Mouse (Mus musculus) hindbrain, postnatal 0 days (tissue): ENCODE measurements around the gene Myoz1. TPM values are rescaled to one million over a fixed set of nuclear protein-coding genes. Genes with fewer than 3 reads are reported as not detected.

Experiments used
- ATAC-seq: fragments of 200-750 bp; cut with Nextera tagmentation; 2 replicates; pipeline ENCODE4 v1.8.0; 2017; ENCODE audit warnings: mild to moderate bottlenecking, moderate TSS enrichment, moderate library complexity
- DNase-seq: peaks from one replicate; pipeline ENCODE4 v3.0.0-alpha.2; 2015; ENCODE audit warnings: low spot score
- H3K27ac ChIP-seq: fragments of 300-500 bp; sonication (generic); 2 replicates; pipeline ENCODE4 v1.5.1; 2014; ENCODE audit warnings: mild to moderate bottlenecking
- H3K27me3 ChIP-seq: fragments of 300-500 bp; sonication (generic); 2 replicates; pipeline ENCODE4 v1.6.1; 2014; ENCODE audit warnings: low read length, mixed read lengths; ENCODE audit not compliant: insufficient read depth
- H3K36me3 ChIP-seq: fragments of 300-500 bp; sonication (generic); 2 replicates; pipeline ENCODE4 v1.6.1; 2014; ENCODE audit warnings: low read length, mixed read lengths; ENCODE audit not compliant: insufficient read depth
- H3K4me1 ChIP-seq: fragments of 300-500 bp; sonication (generic); 2 replicates; pipeline ENCODE4 v1.6.1; 2014; ENCODE audit warnings: antibody characterized with exemption, low read length, mixed read lengths; ENCODE audit not compliant: insufficient read depth
- H3K4me2 ChIP-seq: fragments of 300-500 bp; sonication (generic); 2 replicates; pipeline ENCODE4 v1.6.1; 2014; ENCODE audit warnings: low read depth, mild to moderate bottlenecking, low read length, moderate library complexity, mixed read lengths
- H3K4me3 ChIP-seq: fragments of 300-500 bp; sonication (generic); 2 replicates; pipeline ENCODE4 v1.5.1; 2014; ENCODE audit warnings: low read length
- H3K9ac ChIP-seq: fragments of 300-500 bp; sonication (generic); replicated peaks from 2 replicates; pipeline ENCODE4 v1.6.1; 2014; ENCODE audit warnings: mild to moderate bottlenecking, low read length, moderate library complexity, mixed read lengths
- H3K9me3 ChIP-seq: fragments of 300-500 bp; sonication (generic); 2 replicates; pipeline ENCODE4 v1.6.1; 2016; ENCODE audit warnings: low read length, mixed read lengths
- CTCF ChIP-seq: IDR thresholded peaks from 2 replicates; pipeline ENCODE4 v1.5.1; 2016; ENCODE audit warnings: antibody characterized with exemption, control low read depth, low read depth
- WGBS: fragments of 180-500 bp; shearing (Covaris S2); extraction: QIAGEN DNeasy Blood & Tissue Kit; methylation state at CpG from one replicate; pipeline ENCODE4 v1.1.7; 2014; 5-methylcytosine and 5-hydroxymethylcytosine counted together
- polyA plus RNA-seq: library from polyadenylated mRNA; unstranded; fragments of >200 nt; fragmentation: Nextera tagmentation; extraction: Ambion mirVana; gene quantifications from 2 replicates; pipeline ENCODE4 v1.2.1, GENCODE M21; 2015
- total RNA-seq: library from RNA; depleted of rRNA; stranded (reverse); fragments of >200 nt; gene quantifications from 2 replicates; pipeline ENCODE4 v1.2.3, GENCODE M21; 2014

Myoz1 gene
- total and polyA plus RNA-seq, 2 experiments from 2014 or later: not detected

GRCm38 (mm10) chr14:20691772-20692171 is 35.4 kb upstream of the Myoz1 start:
- 90% methylated on average over 6 of the region's 6 CpGs for WGBS
- Histone ChIP-seq H3K4me2 (no peak overlapping the region), H3K9ac (no peak overlapping the region), H3K27ac (no peak overlapping the region), H3K4me1 (peaks cover 10% of the 10 kb centered on the region), H3K4me3 (no peak overlapping the region), H3K36me3 (peaks cover 63% of the 10 kb centered on the region), H3K27me3 (no peaks in the 10 kb centered on the region), H3K9me3 (no peaks in the 10 kb centered on the region)
- no peak for TF ChIP-seq CTCF
- ATAC-seq (no peak), DNase-seq (no peak)

- Histone ChIP-seq H3K27ac (no peak overlapping the region), H3K4me1 (no peaks in the 10 kb centered on the region), H3K9ac (no peak overlapping the region), H3K36me3 (peaks cover 85% of the 10 kb centered on the region), H3K9me3 (no peaks in the 10 kb centered on the region), H3K4me2 (no peak overlapping the region), H3K4me3 (no peak overlapping the region), H3K27me3 (no peaks in the 10 kb centered on the region)
- DNase-seq (no peak), ATAC-seq (no peak)
- WGBS: 95% methylated on average over 2 of the region's 2 CpGs
- no peak for TF ChIP-seq CTCF
These were observed 32.7 kb upstream of the Myoz1 start for GRCm38 (mm10) chr14:20689009-20689408.

GRCm38 (mm10) chr14:20686576-20686975 is 30.2 kb upstream of the Myoz1 start:
- no peaks in the 10 kb centered on the region for H3K27me3 ChIP-seq
- H3K36me3 ChIP-seq: peaks cover 82% of the 10 kb centered on the region
- no peak for DNase-seq
- H3K4me3 ChIP-seq: no peak overlapping the region
- H3K27ac ChIP-seq: no peak overlapping the region
- no peak for ATAC-seq
- WGBS: 98% methylated on average over 3 of the region's 3 CpGs
- no peaks in the 10 kb centered on the region for H3K4me1 ChIP-seq
- H3K9ac ChIP-seq: 0 out of 2 replicates have a peak overlapping the region, but pooled peaks have one; percentile 1
- no peak overlapping the region for H3K4me2 ChIP-seq
- no peaks in the 10 kb centered on the region for H3K9me3 ChIP-seq
- no peak for TF ChIP-seq CTCF

- H3K9ac ChIP-seq: no peak overlapping the region
- no peak for TF ChIP-seq CTCF
- H3K36me3 ChIP-seq: peaks cover 65% of the 10 kb centered on the region
- no peaks in the 10 kb centered on the region for H3K4me1 ChIP-seq
- H3K27ac ChIP-seq: no peak overlapping the region
- ATAC-seq (no peak), DNase-seq (no peak)
- 61% methylated on average over 3 of the region's 3 CpGs for WGBS
- H3K27me3 ChIP-seq: no peaks in the 10 kb centered on the region
- H3K4me2 ChIP-seq: no peak overlapping the region
- H3K9me3 ChIP-seq: no peaks in the 10 kb centered on the region
- H3K4me3 ChIP-seq: no peak overlapping the region
These were observed 26.2 kb upstream of the Myoz1 start for GRCm38 (mm10) chr14:20682498-20682897.

GRCm38 (mm10) chr14:20681742-20682141 is 25.4 kb upstream of the Myoz1 start:
- DNase-seq: no peak
- Histone ChIP-seq H3K9me3 (no peaks in the 10 kb centered on the region), H3K36me3 (peaks cover 65% of the 10 kb centered on the region), H3K27me3 (no peaks in the 10 kb centered on the region), H3K27ac (no peak overlapping the region), H3K4me3 (no peak overlapping the region), H3K4me1 (no peaks in the 10 kb centered on the region), H3K9ac (no peak overlapping the region), H3K4me2 (no peak overlapping the region)
- ATAC-seq: no peak
- TF ChIP-seq CTCF: no peak
- 87% methylated on average over 2 of the region's 2 CpGs for WGBS

GRCm38 (mm10) chr14:20677906-20678305 is 21.6 kb upstream of the Myoz1 start:
- no peak overlapping the region for H3K9ac ChIP-seq
- ATAC-seq (no peak), DNase-seq (no peak)
- no peaks in the 10 kb centered on the region for H3K9me3 ChIP-seq
- H3K27ac ChIP-seq: no peak overlapping the region
- TF ChIP-seq CTCF: no peak
- peaks cover 5% of the 10 kb centered on the region; the same call in 1 of the 2 replicates for H3K4me1 ChIP-seq
- H3K4me2 ChIP-seq: no peak overlapping the region
- H3K4me3 ChIP-seq: no peak overlapping the region
- no peaks in the 10 kb centered on the region for H3K27me3 ChIP-seq
- peaks cover 43% of the 10 kb centered on the region for H3K36me3 ChIP-seq
- WGBS: 93% methylated on average over 4 of the region's 4 CpGs

GRCm38 (mm10) chr14:20674064-20674833 is 17.9 kb upstream of the Myoz1 start, which contains the start of gene Sec24c:
Gene Sec24c (plus strand): TSS chr14:20674308.
- H3K9ac ChIP-seq: peak within 1 kb of the TSS; percentile 85
- H3K36me3 ChIP-seq: peaks cover 13% of the 10 kb centered on the region; the same call in 1 of the 2 replicates
- no peaks in the 10 kb centered on the region for H3K9me3 ChIP-seq
- 2% methylated on average over 43 of the region's 43 CpGs for WGBS
- H3K27ac ChIP-seq: peak within 1 kb of the TSS; percentile 93
- H3K27me3 ChIP-seq: no peaks in the 10 kb centered on the region
- H3K4me1 ChIP-seq: peaks cover 5% of the 10 kb centered on the region; the same call in 1 of the 2 replicates
- DNase-seq (peak; percentile 100), ATAC-seq (peak; percentile 98)
- TF ChIP-seq CTCF: no peak
- peak within 1 kb of the TSS; percentile 90 for H3K4me3 ChIP-seq
- H3K4me2 ChIP-seq: peak within 1 kb of the TSS; percentile 67
